Comparison of ENCODE assay signal across 8 mouse cellular contexts in the genomic region with DNA sequence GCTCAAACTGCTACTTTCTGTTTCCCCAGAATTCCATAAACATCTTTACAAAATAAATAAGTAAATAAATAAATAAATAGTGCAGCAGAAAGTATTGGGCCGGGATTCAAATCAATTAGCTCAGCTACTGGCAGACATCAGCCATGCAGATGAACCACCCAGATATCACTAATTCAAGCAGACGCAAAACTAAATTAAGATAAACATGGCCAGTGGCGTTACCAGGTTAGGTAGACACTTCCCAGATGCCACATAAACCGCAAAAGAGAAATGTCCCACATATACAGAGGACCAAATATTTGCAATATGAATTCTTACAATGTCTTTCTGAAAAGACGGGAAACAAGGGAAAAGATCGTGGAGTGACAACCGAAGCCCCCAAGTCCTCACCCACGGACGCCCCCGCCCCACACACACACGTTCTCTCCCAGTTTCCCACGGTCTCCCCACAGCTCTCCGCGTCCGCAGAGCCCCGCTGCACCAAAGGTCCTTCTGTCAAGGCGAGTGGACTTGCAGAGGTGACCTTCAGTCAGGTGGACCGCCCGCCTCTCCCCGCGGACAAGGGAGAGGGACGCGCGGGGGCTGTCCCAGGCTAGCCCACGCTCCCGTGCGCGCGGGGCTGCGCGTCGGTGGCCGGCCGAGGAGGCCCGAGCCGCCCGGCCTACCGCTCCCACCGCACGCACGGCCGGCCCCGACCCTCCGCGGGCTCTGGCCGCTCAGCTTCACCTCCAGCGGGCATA. TPM values are rescaled to one million over a fixed set of nuclear protein-coding genes. Genes with fewer than 3 reads are reported as not detected.
DNase-seq lines count a peak whose midpoint lies in the region; ATAC-seq and TF ChIP-seq lines count a peak whose summit lies in the region.

No protein-coding gene starts in this region.

- peak overlapping the region; percentile 97 for H3K4me2 ChIP-seq in liver, embryonic 15.5 days
- H3K4me2 ChIP-seq in neural tube, embryonic 13.5 days, result peak overlapping the region; percentile 77

- peak; percentile 40 for ATAC-seq in liver, embryonic 15.5 days (ENCODE audit: insufficient read depth)
- peak; percentile 60 for ATAC-seq in neural tube, embryonic 13.5 days (ENCODE audit: low read depth)

- peaks cover 31% of the 10 kb centered on the region for H3K36me3 ChIP-seq in liver, embryonic 15.5 days (replicated peaks)
- peaks cover 31% of the 10 kb centered on the region for H3K36me3 ChIP-seq in neural tube, embryonic 13.5 days

- peak overlapping the region; percentile 96 for H3K4me3 ChIP-seq in gastrocnemius, adult 2 months
- peak overlapping the region; percentile 97 for H3K4me3 ChIP-seq in liver, embryonic 15.5 days (replicated peaks)
- peak overlapping the region; percentile 95 for H3K4me3 ChIP-seq in neural tube, embryonic 13.5 days

- under 1% methylated on average over 47 of the region's 47 CpGs for whole genome bisulfite sequencing in liver, embryonic 15.5 days (ENCODE audit: insufficient replicate concordance)
- under 1% methylated on average over 43 of the region's 47 CpGs for WGBS in neural tube, embryonic 13.5 days

- intact Hi-C loops in gastrocnemius, adult 2 months (cut with DNase I), result loop anchor here (1.0 to 5.0 kb wide), 2 partner anchors 45 to 108 kb away; partner anchors contain the start of genes Mob1b and Rufy3

- DNase-seq in urinary bladder, adult 2 months (ENCODE audit: low spot score), result peak; percentile 38
- DNase-seq in urinary bladder, postnatal 14 days (ENCODE audit: low spot score), result no peak
- peak; percentile 48 for DNase-seq in cerebellum, adult 8-10 months
- peak; percentile 60 for DNase-seq in gastrocnemius, adult 2 months
- peak; percentile 75 for DNase-seq in kidney, adult 11 months
- DNase-seq in layer of hippocampus, adult 11-12 months (ENCODE audit: low spot score), result no peak

- no peaks in the 10 kb centered on the region for H3K27me3 ChIP-seq in liver, embryonic 15.5 days
- H3K27me3 ChIP-seq in neural tube, embryonic 13.5 days, result no peaks in the 10 kb centered on the region

- TF ChIP-seq CTCF in gastrocnemius, adult 2 months (IDR thresholded peaks at IDR 0.05), result no peak

- H3K4me1 ChIP-seq in liver, embryonic 15.5 days (replicated peaks), result peaks cover 50% of the 10 kb centered on the region
- peaks cover 37% of the 10 kb centered on the region for H3K4me1 ChIP-seq in neural tube, embryonic 13.5 days (replicated peaks)

- H3K9me3 ChIP-seq in liver, embryonic 15.5 days (replicated peaks), result no peaks in the 10 kb centered on the region
- no peaks in the 10 kb centered on the region for H3K9me3 ChIP-seq in neural tube, embryonic 13.5 days

- H3K27ac ChIP-seq in gastrocnemius, adult 2 months, result peak overlapping the region; percentile 95
- peak overlapping the region; percentile 90 for H3K27ac ChIP-seq in liver, embryonic 15.5 days (replicated peaks)
- peak overlapping the region; percentile 97 for H3K27ac ChIP-seq in neural tube, embryonic 13.5 days (replicated peaks)

- peak overlapping the region; percentile 95 for H3K9ac ChIP-seq in liver, embryonic 15.5 days
- peak overlapping the region; percentile 96 for H3K9ac ChIP-seq in neural tube, embryonic 13.5 days

RNA-seq across cellular contexts. Expression of gene Grsf1, which starts 1.1 kb away (rescaled TPM):
- polyA plus RNA-seq in urinary bladder, adult 2 months (2012; rRNA removed), result 48.4 and 53.5 TPM in 2 replicates
- total RNA-seq in gastrocnemius, adult 2 months (2021), result 100 to 1,000 TPM; 125 to 167 TPM
- polyA plus RNA-seq in liver, embryonic 15.5 days (2015; fragmentation: Nextera tagmentation; extraction: Ambion mirVana), result 25.6 and 26.7 TPM in 2 replicates
- polyA plus RNA-seq in neural tube, embryonic 13.5 days (2015; fragmentation: Nextera tagmentation; extraction: Ambion mirVana), result 70.3 and 76.2 TPM in 2 replicates

RNA-seq across cellular contexts. Expression of gene Mob1b, which starts 45.8 kb away (rescaled TPM):
- 20.3 and 23.8 TPM in 2 replicates for polyA plus RNA-seq in urinary bladder, adult 2 months (2012; rRNA removed)
- 10 to 100 TPM; 18.8 to 23.3 TPM for total RNA-seq in gastrocnemius, adult 2 months (2021)
- 9.1 and 9.4 TPM in 2 replicates for polyA plus RNA-seq in liver, embryonic 15.5 days (2015; fragmentation: Nextera tagmentation; extraction: Ambion mirVana)
- polyA plus RNA-seq in neural tube, embryonic 13.5 days (2015; fragmentation: Nextera tagmentation; extraction: Ambion mirVana), result 9.8 and 13.2 TPM in 2 replicates

Comparison
In these comparisons a context has a peak if more than half of its experiments do, and no peak if none do; other contexts are left out.
1. DNase-seq: peak in urinary bladder, adult 2 months (single experiment), cerebellum, adult 8-10 months (single experiment), gastrocnemius, adult 2 months (single experiment) and kidney, adult 11 months (single experiment); none in urinary bladder, postnatal 14 days (single experiment) and layer of hippocampus, adult 11-12 months (single experiment).
2. Peak in every context shown above with its lines, with median percentiles within 50 percentile points of each other: H3K27ac ChIP-seq and H3K4me3 ChIP-seq.